ENCODE assay signal across 9 mouse cellular contexts in the genomic region with DNA sequence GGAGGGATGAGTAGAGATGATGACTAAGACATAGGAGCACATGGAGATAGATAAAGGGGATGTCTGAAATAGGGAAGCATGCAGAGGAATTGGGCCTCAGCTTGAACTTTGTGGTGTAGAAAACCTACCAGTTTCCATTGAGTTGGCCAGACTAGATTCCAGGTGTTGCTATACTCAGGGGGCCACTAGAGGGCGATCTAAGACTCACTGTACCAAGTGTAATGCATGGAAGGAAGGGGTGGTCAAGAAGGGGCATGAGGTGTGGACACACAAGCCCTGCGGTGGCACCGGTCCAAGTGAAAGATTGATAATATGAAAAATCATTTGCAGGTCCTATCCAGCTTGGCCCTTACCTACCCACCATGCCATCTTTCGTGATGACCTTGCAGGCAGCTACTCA. TPM values are rescaled to one million over a fixed set of nuclear protein-coding genes. Genes with fewer than 3 reads are reported as not detected.
DNase-seq lines count a peak whose midpoint lies in the region; ATAC-seq and TF ChIP-seq lines count a peak whose summit lies in the region.
"Had no signal": no experiment of that assay in that cellular context is flagged by ENCODE, and none has a peak within 500 bp of the region (broad histone marks: within the 10 kb centered on the region; RNA-seq: fewer than 3 reads in every experiment).

No protein-coding gene starts in this region.

- peak; percentile 74 for DNase-seq in neural tube, embryonic 10.5 days (ENCODE audit: extremely low spot score, low spot score)
- DNase-seq in brain, embryonic 14.5 days (ENCODE audit: low read depth), result peak; percentile 69
- peak; percentile 57 to 61 for DNase-seq in frontal cortex, postnatal 10 days (ENCODE audit: low spot score in 2 of 2)
- DNase-seq in kidney, postnatal 4 days, result peak; percentile 84 to 86
- DNase-seq in lung, embryonic 14.5 days, result peak; percentile 86
- DNase-seq in right cerebral cortex, postnatal 25 days, result peak; percentile 59

- no peaks in the 10 kb centered on the region for H3K27me3 ChIP-seq in neural tube, embryonic 15.5 days (replicated peaks)
- H3K27me3 ChIP-seq in lung, embryonic 14.5 days (ENCODE audit: insufficient read depth, low read length), result no peaks in the 10 kb centered on the region
- H3K27me3 ChIP-seq: heart, embryonic 15.5 days had no signal

- no peak overlapping the region for H3K4me2 ChIP-seq in neural tube, embryonic 15.5 days
- no peak overlapping the region for H3K4me2 ChIP-seq in lung, embryonic 14.5 days
- H3K4me2 ChIP-seq: heart, embryonic 15.5 days had no signal

- H3K4me1 ChIP-seq in neural tube, embryonic 15.5 days, result peaks cover 16% of the 10 kb centered on the region
- H3K4me1 ChIP-seq in lung, embryonic 14.5 days (ENCODE audit: insufficient read depth), result peaks cover 2% of the 10 kb centered on the region; the same call in 1 of the 2 replicates

- no peak for TF ChIP-seq POLR2A in brain, embryonic 14.5 days (IDR thresholded peaks at IDR 0.05; ENCODE audit: borderline replicate concordance, extremely low read depth, insufficient read depth, insufficient read length, poor library complexity, severe bottlenecking)

- peaks cover 41% of the 10 kb centered on the region for H3K36me3 ChIP-seq in neural tube, embryonic 15.5 days
- H3K36me3 ChIP-seq in lung, embryonic 14.5 days (ENCODE audit: insufficient read depth), result peaks cover 40% of the 10 kb centered on the region

- H3K9ac ChIP-seq in neural tube, embryonic 15.5 days (replicated peaks), result no peak overlapping the region
- H3K9ac ChIP-seq in lung, embryonic 14.5 days, result no peak overlapping the region
- H3K9ac ChIP-seq: heart, embryonic 15.5 days had no signal

- no peak for ATAC-seq in neural tube, embryonic 15.5 days (ENCODE audit: low FRiP score)
- ATAC-seq in lung, embryonic 14.5 days (ENCODE audit: insufficient read depth), result no peak
- no peak for ATAC-seq in inflammation-experienced regulatory T-cells, adult 6 months

- H3K27ac ChIP-seq in neural tube, embryonic 15.5 days (replicated peaks), result no peak overlapping the region
- H3K27ac ChIP-seq in lung, embryonic 14.5 days (ENCODE audit: low read depth), result no peak overlapping the region
- H3K27ac ChIP-seq: heart, embryonic 15.5 days had no signal

- H3K4me3 ChIP-seq in neural tube, embryonic 15.5 days (replicated peaks), result no peak overlapping the region
- H3K4me3 ChIP-seq in lung, embryonic 14.5 days (ENCODE audit: low read depth, low read length), result no peak overlapping the region
- H3K4me3 ChIP-seq: heart, embryonic 15.5 days had no signal

- WGBS in neural tube, embryonic 15.5 days, result 49% methylated on average over 4 of the region's 4 CpGs
- 47% methylated on average over 4 of the region's 4 CpGs for WGBS in lung, embryonic 14.5 days

- no peaks in the 10 kb centered on the region for H3K9me3 ChIP-seq in neural tube, embryonic 15.5 days (replicated peaks)
- no peaks in the 10 kb centered on the region for H3K9me3 ChIP-seq in lung, embryonic 14.5 days (ENCODE audit: low read depth, low read length)
- H3K9me3 ChIP-seq: heart, embryonic 15.5 days had no signal

- peak; percentile 76; the same call in 1 of the 2 replicates for TF ChIP-seq CTCF in brain, embryonic 14.5 days (IDR thresholded peaks at IDR 0.05; ENCODE audit: borderline replicate concordance, extremely low read depth, insufficient read depth, insufficient read length)
- TF ChIP-seq CTCF in lung, embryonic 14.5 days (IDR thresholded peaks at IDR 0.05; ENCODE audit: low read depth), result peak; percentile 85

RNA-seq across cellular contexts. Expression of gene Slc7a6, which starts 3.2 kb away (rescaled TPM):
- 55.6 and 61.5 TPM in 2 replicates for polyA plus RNA-seq in neural tube, embryonic 15.5 days (2015; fragmentation: Nextera tagmentation; extraction: Ambion mirVana)
- 56.7 and 65.4 TPM in 2 replicates for polyA plus RNA-seq in brain, embryonic 14.5 days (2012; rRNA removed)
- polyA plus RNA-seq in lung, embryonic 14.5 days (2014; fragmentation: Nextera tagmentation; extraction: Ambion mirVana), result 80.6 and 85.0 TPM in 2 replicates
- 10 to 100 TPM; 21.0 to 35.6 (median 33.1) TPM for polyA plus RNA-seq in inflammation-experienced regulatory T-cells, adult 6 months (2017; shearing (Covaris generic))

RNA-seq across cellular contexts. Expression of gene Pla2g15, which starts 15.3 kb away (rescaled TPM):
- 19.1 and 21.6 TPM in 2 replicates for polyA plus RNA-seq in neural tube, embryonic 15.5 days (2015; fragmentation: Nextera tagmentation; extraction: Ambion mirVana)
- polyA plus RNA-seq in brain, embryonic 14.5 days (2012; rRNA removed), result 12.7 and 16.1 TPM in 2 replicates
- polyA plus RNA-seq in lung, embryonic 14.5 days (2014; fragmentation: Nextera tagmentation; extraction: Ambion mirVana), result 3.5 and 3.8 TPM in 2 replicates
- 1 to 10 TPM; 4.5 to 6.2 (median 4.7) TPM for polyA plus RNA-seq in inflammation-experienced regulatory T-cells, adult 6 months (2017; shearing (Covaris generic))

RNA-seq across cellular contexts. Expression of gene Esrp2, which starts 28.7 kb away (rescaled TPM):
- 0.17 and 4.5 TPM in 2 replicates for polyA plus RNA-seq in neural tube, embryonic 15.5 days (2015; fragmentation: Nextera tagmentation; extraction: Ambion mirVana)
- polyA plus RNA-seq in brain, embryonic 14.5 days (2012; rRNA removed), result 1.3 and 1.5 TPM in 2 replicates
- polyA plus RNA-seq in lung, embryonic 14.5 days (2014; fragmentation: Nextera tagmentation; extraction: Ambion mirVana), result 29.6 and 31.1 TPM in 2 replicates
- under 1 TPM in 2 of 3 experiments, not detected in 1; 0.20 to 0.64 TPM for polyA plus RNA-seq in inflammation-experienced regulatory T-cells, adult 6 months (2017; shearing (Covaris generic))

RNA-seq across cellular contexts. Expression of gene Slc7a6os, which starts 45.3 kb away (rescaled TPM):
- polyA plus RNA-seq in neural tube, embryonic 15.5 days (2015; fragmentation: Nextera tagmentation; extraction: Ambion mirVana), result 36.2 and 36.8 TPM in 2 replicates
- polyA plus RNA-seq in brain, embryonic 14.5 days (2012; rRNA removed), result 42.0 and 45.3 TPM in 2 replicates
- polyA plus RNA-seq in lung, embryonic 14.5 days (2014; fragmentation: Nextera tagmentation; extraction: Ambion mirVana), result 36.7 and 38.6 TPM in 2 replicates
- 10 to 100 TPM; 20.7 to 26.9 (median 23.1) TPM for polyA plus RNA-seq in inflammation-experienced regulatory T-cells, adult 6 months (2017; shearing (Covaris generic))

RNA-seq across cellular contexts. Expression of gene Prmt7, which starts 45.3 kb away (rescaled TPM):
- polyA plus RNA-seq in neural tube, embryonic 15.5 days (2015; fragmentation: Nextera tagmentation; extraction: Ambion mirVana), result 65.5 and 66.5 TPM in 2 replicates
- polyA plus RNA-seq in brain, embryonic 14.5 days (2012; rRNA removed), result 44.9 and 47.7 TPM in 2 replicates
- polyA plus RNA-seq in lung, embryonic 14.5 days (2014; fragmentation: Nextera tagmentation; extraction: Ambion mirVana), result 48.7 and 53.9 TPM in 2 replicates
- 10 to 100 TPM; 16.6 to 35.3 (median 27.0) TPM for polyA plus RNA-seq in inflammation-experienced regulatory T-cells, adult 6 months (2017; shearing (Covaris generic))
